In genomic region chr11:44399763-44400162, GRCm38 (mm10) we compare ENCODE assay signal across 10 mouse cellular contexts. TPM values are rescaled to one million over a fixed set of nuclear protein-coding genes. Genes with fewer than 3 reads are reported as not detected.
A peak's percentile ranks its signal among the peaks of the same experiment; 100 is the strongest.
DNase-seq lines count a peak whose midpoint lies in the region; ATAC-seq lines count a peak whose summit lies in the region.
"Had no signal": no experiment of that assay in that cellular context is flagged by ENCODE, and none has a peak within 500 bp of the region (broad histone marks: within the 10 kb centered on the region; RNA-seq: fewer than 3 reads in every experiment).

Gene Il12b (plus strand): TSS chr11:44400063.

- no peaks in the 10 kb centered on the region for H3K9me3 ChIP-seq in kidney, embryonic 14.5 days (ENCODE audit: control insufficient read depth, low read length)
- no peaks in the 10 kb centered on the region for H3K9me3 ChIP-seq in embryonic facial prominence, embryonic 12.5 days
- no peaks in the 10 kb centered on the region for H3K9me3 ChIP-seq in hindbrain, embryonic 15.5 days
- no peaks in the 10 kb centered on the region for H3K9me3 ChIP-seq in midbrain, embryonic 14.5 days (ENCODE audit: control insufficient read depth, low read length)
- H3K9me3 ChIP-seq: G1E had no signal

- H3K4me1 ChIP-seq in kidney, embryonic 14.5 days (ENCODE audit: control insufficient read depth, insufficient read depth, low read length), result no peaks in the 10 kb centered on the region
- H3K4me1 ChIP-seq in embryonic facial prominence, embryonic 12.5 days, result 0 out of 2 replicates have a peak, but pooled peaks cover 2% of the 10 kb centered on the region
- peaks cover 10% of the 10 kb centered on the region for H3K4me1 ChIP-seq in hindbrain, embryonic 15.5 days (replicated peaks)
- H3K4me1 ChIP-seq in midbrain, embryonic 14.5 days (ENCODE audit: control insufficient read depth, insufficient read depth, low read length), result peaks cover 3% of the 10 kb centered on the region

- H3K9ac ChIP-seq in kidney, embryonic 14.5 days (ENCODE audit: low read depth, low read length), result peak within 1 kb of the TSS; percentile 31; the same call in 1 of the 2 replicates
- H3K9ac ChIP-seq in embryonic facial prominence, embryonic 12.5 days, result peak within 1 kb of the TSS; percentile 42; the same call in 1 of the 2 replicates
- peak within 1 kb of the TSS; percentile 20 for H3K9ac ChIP-seq in hindbrain, embryonic 15.5 days
- 0 out of 2 replicates have a peak within 1 kb of the TSS, but pooled peaks have one; percentile 2 for H3K9ac ChIP-seq in midbrain, embryonic 14.5 days (replicated peaks; ENCODE audit: low read length)

- no peak for ATAC-seq in kidney, embryonic 14.5 days (ENCODE audit: low FRiP score, low TSS enrichment)
- ATAC-seq in embryonic facial prominence, embryonic 12.5 days (ENCODE audit: insufficient number of reproducible peaks, insufficient read depth, low FRiP score, low TSS enrichment), result no peak
- ATAC-seq in hindbrain, embryonic 15.5 days (ENCODE audit: low FRiP score, low read depth), result no peak
- ATAC-seq in midbrain, embryonic 14.5 days (ENCODE audit: low FRiP score, low TSS enrichment), result no peak
- no peak for ATAC-seq in erythroblast, adult 5-6 weeks (replicated peaks; ENCODE audit: low FRiP score, poor library complexity, severe bottlenecking)
- ATAC-seq in CD4-positive, CD25-positive, alpha-beta regulatory T cell, adult 4 months, result no peak

- H3K36me3 ChIP-seq in kidney, embryonic 14.5 days (ENCODE audit: control insufficient read depth, insufficient read depth, low read length), result no peaks in the 10 kb centered on the region
- no peaks in the 10 kb centered on the region for H3K36me3 ChIP-seq in embryonic facial prominence, embryonic 12.5 days
- no peaks in the 10 kb centered on the region for H3K36me3 ChIP-seq in hindbrain, embryonic 15.5 days
- no peaks in the 10 kb centered on the region for H3K36me3 ChIP-seq in midbrain, embryonic 14.5 days (ENCODE audit: control insufficient read depth, insufficient read depth, low read length)
- H3K36me3 ChIP-seq: G1E had no signal

- H3K27me3 ChIP-seq in kidney, embryonic 14.5 days (ENCODE audit: control insufficient read depth, insufficient read depth, low read length), result no peaks in the 10 kb centered on the region
- no peaks in the 10 kb centered on the region for H3K27me3 ChIP-seq in embryonic facial prominence, embryonic 12.5 days
- 0 out of 2 replicates have a peak, but pooled peaks cover 3% of the 10 kb centered on the region for H3K27me3 ChIP-seq in hindbrain, embryonic 15.5 days
- H3K27me3 ChIP-seq in midbrain, embryonic 14.5 days (ENCODE audit: control insufficient read depth, insufficient read depth, low read length), result no peaks in the 10 kb centered on the region

- peak within 1 kb of the TSS; percentile 53 for H3K4me2 ChIP-seq in kidney, embryonic 14.5 days (replicated peaks; ENCODE audit: low read depth, low read length)
- H3K4me2 ChIP-seq in embryonic facial prominence, embryonic 12.5 days (replicated peaks), result peak within 1 kb of the TSS; percentile 61
- peak within 1 kb of the TSS; percentile 78 for H3K4me2 ChIP-seq in hindbrain, embryonic 15.5 days
- peak within 1 kb of the TSS; percentile 54 for H3K4me2 ChIP-seq in midbrain, embryonic 14.5 days (ENCODE audit: low read length)

- 78% methylated on average over 6 of the region's 6 CpGs for WGBS in kidney, embryonic 14.5 days
- 75% methylated on average over 6 of the region's 6 CpGs for WGBS in embryonic facial prominence, embryonic 12.5 days
- WGBS in hindbrain, embryonic 15.5 days, result 84% methylated on average over 6 of the region's 6 CpGs
- 81% methylated on average over 6 of the region's 6 CpGs for WGBS in midbrain, embryonic 14.5 days

- DNase-seq in kidney, postnatal 10 days, result no peak
- no peak for DNase-seq in midbrain, embryonic 14.5 days
- no peak for DNase-seq in embryo, embryonic 10 days (ENCODE audit: low spot score)
- DNase-seq: gastrocnemius, postnatal 10 days had no signal

- no peak within 1 kb of the TSS for H3K27ac ChIP-seq in kidney, embryonic 14.5 days (ENCODE audit: low read depth, low read length)
- no peak within 1 kb of the TSS for H3K27ac ChIP-seq in embryonic facial prominence, embryonic 12.5 days
- H3K27ac ChIP-seq in hindbrain, embryonic 15.5 days (replicated peaks), result no peak within 1 kb of the TSS
- no peak within 1 kb of the TSS for H3K27ac ChIP-seq in midbrain, embryonic 14.5 days (replicated peaks; ENCODE audit: low read depth, low read length)

- peak within 1 kb of the TSS; percentile 33 for H3K4me3 ChIP-seq in kidney, embryonic 14.5 days (ENCODE audit: low read length)
- H3K4me3 ChIP-seq in embryonic facial prominence, embryonic 12.5 days, result peak within 1 kb of the TSS; percentile 33
- H3K4me3 ChIP-seq in hindbrain, embryonic 15.5 days, result peak within 1 kb of the TSS; percentile 37
- peak within 1 kb of the TSS; percentile 25 for H3K4me3 ChIP-seq in midbrain, embryonic 14.5 days (replicated peaks; ENCODE audit: low read depth, low read length)

RNA-seq across cellular contexts. Expression of gene Il12b, which starts in this region (rescaled TPM):
- 0.10 TPM in 1 of 2 replicates, not detected in the other for polyA plus RNA-seq in kidney, embryonic 14.5 days (2014; fragmentation: Nextera tagmentation; extraction: Ambion mirVana)
- polyA plus RNA-seq in embryonic facial prominence, embryonic 12.5 days (2016; fragmentation: Nextera tagmentation; extraction: Ambion mirVana), result not detected in 2 replicates
- not detected in 2 replicates for polyA plus RNA-seq in hindbrain, embryonic 15.5 days (2015; fragmentation: Nextera tagmentation; extraction: Ambion mirVana)
- polyA plus RNA-seq in midbrain, embryonic 14.5 days (2014; fragmentation: Nextera tagmentation; extraction: Ambion mirVana), result 0.14 and 0.19 TPM in 2 replicates
- total RNA-seq in erythroblast, adult 5-6 weeks (2015; ENCODE audit: low replicate concordance), result not detected in 2 replicates
- total RNA-seq in erythroblast, adult 5-6 weeks (2017; ENCODE audit: low replicate concordance), result not detected in 2 replicates
- not detected for polyA plus RNA-seq in CD4-positive, CD25-positive, alpha-beta regulatory T cell, adult 4 months (2017; shearing (Covaris generic))
- total RNA-seq: G1E; gastrocnemius, postnatal 10 days had no signal
- polyA plus RNA-seq: G1E had no signal
